Mouse (Mus musculus): ENCODE data around the gene Elof1.

DNA sequence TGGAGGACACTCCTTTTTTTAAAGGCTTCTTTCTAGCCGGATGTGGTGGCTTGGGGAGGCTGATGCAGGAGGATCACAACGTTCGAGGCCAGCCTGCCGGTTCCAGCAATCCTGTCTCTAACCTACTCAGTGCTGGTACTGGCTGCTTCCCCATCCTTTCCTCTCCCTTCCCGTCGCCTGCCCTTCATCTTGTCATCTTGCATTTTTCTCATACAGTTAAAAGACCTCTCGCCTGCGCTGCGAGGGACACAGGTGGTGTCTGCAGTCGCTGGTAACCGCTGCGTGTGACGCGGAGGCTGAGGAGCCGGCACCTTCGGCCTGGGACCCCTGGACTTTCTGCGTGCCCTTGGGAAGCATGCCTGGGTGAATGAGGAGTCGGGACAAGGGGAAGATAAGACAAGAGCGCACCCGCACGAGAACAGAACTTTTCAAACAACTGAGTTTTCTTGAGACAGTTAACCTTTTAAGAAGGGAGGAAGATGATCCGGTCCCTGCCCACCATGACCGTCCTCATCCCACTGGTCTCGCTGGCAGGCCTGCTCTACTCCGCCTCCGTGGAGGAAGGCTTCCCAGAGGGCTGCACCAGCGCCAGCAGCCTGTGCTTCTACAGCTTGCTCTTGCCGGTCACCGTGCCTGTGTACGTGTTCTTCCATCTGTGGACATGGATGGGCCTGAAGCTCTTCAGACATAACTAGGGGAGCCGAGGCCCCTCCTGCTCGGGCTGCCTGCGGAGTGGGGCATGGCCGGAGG, 40.7 kb upstream of the Elof1 start:
- no peak for TF ChIP-seq CTCF (IDR thresholded peaks at IDR 0.05; ENCODE audit: insufficient read depth, low read depth, low read length)
- no peak for TF ChIP-seq POLR2A (IDR thresholded peaks at IDR 0.05; ENCODE audit: insufficient read depth, low read depth, low read length)
